Mouse (Mus musculus): ENCODE measurements around the gene Slc24a2.

DNA sequence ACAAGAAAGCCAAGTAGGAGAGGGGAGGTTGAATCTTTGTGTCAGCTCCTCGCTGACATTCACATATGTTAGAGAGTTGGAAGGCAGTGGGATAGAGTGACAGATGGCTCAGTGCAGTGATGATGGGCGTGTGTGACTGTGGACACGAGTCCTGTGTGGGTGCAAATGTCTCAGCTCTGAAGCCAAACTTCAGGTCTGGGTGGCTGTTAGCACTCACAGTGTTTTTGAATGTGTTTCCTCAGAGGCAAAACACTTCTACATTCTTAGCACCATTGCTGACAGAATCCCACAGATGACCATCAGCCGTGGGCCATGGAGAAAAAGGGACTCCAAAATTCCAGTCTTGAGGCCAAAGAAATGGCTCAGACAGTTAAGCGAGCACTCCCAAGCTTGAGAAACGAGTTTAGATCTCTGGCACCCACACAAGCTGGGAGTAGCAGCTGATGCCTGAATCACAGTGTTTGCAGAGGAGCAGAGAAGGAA lies 167.5 kb downstream of the Slc24a2 start:
- TF ChIP-seq GATA1 (IDR thresholded peaks at IDR 0.05; ENCODE audit: low read length) (no peak), TAL1 (IDR thresholded peaks at IDR 0.05; ENCODE audit: low read length) (no peak)

Data from erythroblast, embryonic 14.5 days (primary cell).